Mouse (Mus musculus) MEL (cell line): ENCODE results near the gene Ghrl.

Experiments used
- CTCF ChIP-seq, 3 experiments: IDR thresholded peaks in 2 of 3; conservative IDR thresholded peaks in 1 of 3; 2 replicates each; pipeline ENCODE4 v1.5.1; 2011 to 2012; ENCODE audit warnings: low read length in 3 of 3, low read depth in 2 of 3, mild to moderate bottlenecking in 2 of 3, improper control_type of control experiment in 1 of 3, inconsistent platforms in 1 of 3, mixed read lengths in 1 of 3, moderate library complexity in 1 of 3; ENCODE audit not compliant: control insufficient read depth in 1 of 3, insufficient read depth in 1 of 3, poor library complexity in 1 of 3, severe bottlenecking in 1 of 3
- EP300 ChIP-seq, 2 experiments: IDR thresholded peaks; 2 replicates each; pipeline ENCODE4 v1.6.1; 2011; ENCODE audit warnings: improper control_type of control experiment in 2 of 2, low read length in 2 of 2, low read depth in 1 of 2, mild to moderate bottlenecking in 1 of 2
- ETS1 ChIP-seq: IDR thresholded peaks from 2 replicates; pipeline ENCODE4 v1.6.1; 2012; ENCODE audit warnings: low read depth, mild to moderate bottlenecking, inconsistent platforms, low read length, improper control_type of control experiment, moderate library complexity
- GATA1 ChIP-seq: IDR thresholded peaks from 2 replicates; pipeline ENCODE4 v1.6.1; 2011; ENCODE audit warnings: low read depth, low read length, improper control_type of control experiment
- MEF2A ChIP-seq: IDR thresholded peaks from 2 replicates; pipeline ENCODE4 v1.6.1; 2014; ENCODE audit warnings: low read depth, mild to moderate bottlenecking, inconsistent platforms, low read length, improper control_type of control experiment; ENCODE audit not compliant: poor library complexity, insufficient replicate concordance, severe bottlenecking; ENCODE audit errors: extremely low read depth
- POLR2A ChIP-seq, 2 experiments: IDR thresholded peaks; 2 replicates each; pipeline ENCODE4 v1.6.1; 2011 to 2012; ENCODE audit warnings: low read length in 2 of 2, mild to moderate bottlenecking in 2 of 2, control low read depth in 1 of 2, improper control_type of control experiment in 1 of 2, low read depth in 1 of 2, moderate library complexity in 1 of 2; ENCODE audit not compliant: control insufficient read depth in 1 of 2, insufficient read depth in 1 of 2, poor library complexity in 1 of 2
- POLR2AphosphoS5 ChIP-seq: IDR thresholded peaks from 2 replicates; pipeline ENCODE4 v1.6.1; 2012; ENCODE audit warnings: low read depth, borderline replicate concordance, mild to moderate bottlenecking, inconsistent platforms, low read length, moderate library complexity, mixed read lengths
- SIN3A ChIP-seq: IDR thresholded peaks from 2 replicates; pipeline ENCODE4 v1.6.1; 2012; ENCODE audit warnings: low read length, improper control_type of control experiment, inconsistent platforms
- TAL1 ChIP-seq: IDR thresholded peaks from 2 replicates; pipeline ENCODE4 v1.6.1; 2012; ENCODE audit warnings: mild to moderate bottlenecking, inconsistent platforms, low read length, moderate library complexity, mixed read lengths
- TBP ChIP-seq: IDR thresholded peaks from 2 replicates; pipeline ENCODE4 v1.8.0; 2011; ENCODE audit warnings: low read depth, low read length, improper control_type of control experiment
- UBTF ChIP-seq: IDR thresholded peaks from 2 replicates; pipeline ENCODE4 v1.6.1; 2012; ENCODE audit warnings: low read depth, mild to moderate bottlenecking, inconsistent platforms, low read length, improper control_type of control experiment, moderate library complexity, borderline replicate concordance; ENCODE audit not compliant: insufficient read depth
- USF2 ChIP-seq, 2 experiments: IDR thresholded peaks; 2 replicates each; pipeline ENCODE4 v1.6.1; 2011 to 2012; ENCODE audit warnings: improper control_type of control experiment in 2 of 2, low read length in 2 of 2, borderline replicate concordance in 1 of 2, inconsistent platforms in 1 of 2, low read depth in 1 of 2, mild to moderate bottlenecking in 1 of 2; ENCODE audit not compliant: insufficient read depth in 1 of 2
- ZC3H11A ChIP-seq: IDR thresholded peaks from 2 replicates; pipeline ENCODE4 v1.6.1; 2012; ENCODE audit warnings: low read depth, mild to moderate bottlenecking, inconsistent platforms, low read length, improper control_type of control experiment
- ZKSCAN1 ChIP-seq: IDR thresholded peaks from 2 replicates; pipeline ENCODE4 v1.6.1; 2012; ENCODE audit warnings: low read depth, mild to moderate bottlenecking, inconsistent platforms, low read length, improper control_type of control experiment, moderate library complexity

DNA sequence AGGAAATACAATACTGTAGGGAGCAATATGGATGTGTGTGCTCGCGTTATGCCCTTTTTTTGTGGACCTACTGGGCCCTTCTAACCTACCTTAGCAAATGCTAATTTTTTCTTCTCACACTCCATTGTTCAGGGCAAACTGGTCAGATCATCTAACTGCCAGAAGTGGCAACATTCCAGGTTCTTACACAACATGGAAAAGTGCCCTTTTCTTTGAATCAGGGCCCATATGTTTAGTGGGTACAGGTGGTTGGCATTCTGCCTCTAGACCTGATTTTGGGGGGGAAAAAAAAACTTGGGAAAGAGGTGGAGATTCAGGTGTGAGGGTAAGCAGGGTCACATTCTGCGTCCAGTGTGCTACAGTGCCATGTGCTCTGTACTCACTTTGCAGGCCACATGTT, 2.1 kb downstream of the Ghrl start:
- TF ChIP-seq ZKSCAN1 (no peak), GATA1 (no peak), TAL1 (no peak), POLR2A (IDR thresholded peaks at IDR 0.05; ENCODE audit: control insufficient read depth in 1 of 2, insufficient read depth in 1 of 2, low read depth in 1 of 2, low read length in 2 of 2, poor library complexity in 1 of 2) (no peak), CTCF (IDR thresholded peaks at IDR 0.05 in 2 of 3, conservative IDR thresholded peaks at IDR 0.05 in 1 of 3; ENCODE audit: control insufficient read depth in 1 of 3, insufficient read depth in 1 of 3, low read depth in 2 of 3, low read length in 3 of 3, poor library complexity in 1 of 3, severe bottlenecking in 1 of 3) (no peak), UBTF (no peak), SIN3A (no peak), ETS1 (no peak), POLR2AphosphoS5 (no peak), MEF2A (no peak), EP300 (IDR thresholded peaks at IDR 0.05; ENCODE audit: low read depth in 1 of 2, low read length in 2 of 2) (no peak), TBP (no peak), ZC3H11A (no peak), USF2 (IDR thresholded peaks at IDR 0.05; ENCODE audit: borderline replicate concordance in 1 of 2, insufficient read depth in 1 of 2, low read depth in 1 of 2, low read length in 2 of 2) (no peak)
